Mouse (Mus musculus): ENCODE data around the gene Gtsf1l. TPM values are rescaled to one million over a fixed set of nuclear protein-coding genes. Genes with fewer than 3 reads are reported as not detected.

The Gtsf1l gene
- polyA plus RNA-seq (2016; fragmentation: Nextera tagmentation; extraction: Ambion mirVana): not detected in 2 replicates

DNA sequence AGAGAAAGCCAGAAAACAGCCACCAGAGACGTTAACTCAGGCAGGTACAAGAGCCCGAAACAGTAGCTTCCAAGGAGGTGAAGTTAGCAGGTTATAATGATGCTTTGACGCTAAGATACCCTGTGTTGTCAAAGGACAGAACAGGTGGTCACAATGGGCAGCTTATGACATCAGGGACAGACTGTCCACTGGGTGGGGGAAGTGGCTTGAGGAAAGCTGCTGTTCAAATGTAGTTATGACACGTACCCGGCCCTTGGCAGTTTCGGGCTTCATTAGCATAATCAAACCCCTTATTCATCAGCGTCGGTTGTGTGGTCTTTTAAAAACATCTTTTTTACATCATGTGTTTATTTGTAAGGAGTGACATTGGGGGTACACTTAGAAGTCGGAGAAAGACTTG lies at the start of gene Gtsf1l:
TSS of gene Gtsf1l (minus strand) at position 128 of the 400 bp plus-strand sequence.
- H3K9me3 ChIP-seq (replicated peaks): no peaks in the 10 kb centered on the region
- peaks cover 22% of the 10 kb centered on the region for H3K36me3 ChIP-seq
- no peak within 1 kb of the TSS for H3K4me3 ChIP-seq
- no peaks in the 10 kb centered on the region for H3K27me3 ChIP-seq (ENCODE audit: low read depth, poor library complexity, severe bottlenecking)
- 89% methylated on average over 9 of the region's 9 CpGs for WGBS
- no peak for DNase-seq (ENCODE audit: low spot score)
- H3K27ac ChIP-seq (replicated peaks): no peak within 1 kb of the TSS
- no peaks in the 10 kb centered on the region for H3K4me1 ChIP-seq

DNA sequence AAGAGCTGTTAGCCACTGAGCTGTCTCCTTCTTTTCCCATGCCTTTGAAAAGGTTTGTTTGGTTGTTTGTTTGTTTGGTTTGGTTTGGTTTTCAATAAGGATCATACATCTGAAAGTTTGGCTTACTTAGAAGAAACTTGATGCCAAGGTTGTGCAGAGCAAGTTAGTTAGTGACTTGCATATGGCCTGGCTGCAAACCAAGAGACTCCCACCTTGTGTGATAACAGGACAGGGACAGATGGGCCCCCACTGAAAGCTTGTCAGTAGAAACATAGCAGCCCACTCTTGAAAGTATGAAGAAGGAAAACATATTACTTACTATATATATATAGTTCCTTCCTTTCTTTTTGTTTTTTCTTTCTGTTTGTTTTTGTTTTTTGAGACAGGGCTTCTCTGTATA lies 49.3 kb upstream of the Gtsf1l start:
- no peaks in the 10 kb centered on the region for H3K36me3 ChIP-seq
- 0 out of 2 replicates have a peak, but pooled peaks cover 3% of the 10 kb centered on the region for H3K9me3 ChIP-seq (replicated peaks)
- no peak for DNase-seq (ENCODE audit: low spot score)
- H3K27me3 ChIP-seq (ENCODE audit: low read depth, poor library complexity, severe bottlenecking): no peaks in the 10 kb centered on the region
- no peak overlapping the region for H3K4me3 ChIP-seq
- peaks cover 4% of the 10 kb centered on the region; the same call in 1 of the 2 replicates for H3K4me1 ChIP-seq
- H3K27ac ChIP-seq (replicated peaks): no peak overlapping the region

DNA sequence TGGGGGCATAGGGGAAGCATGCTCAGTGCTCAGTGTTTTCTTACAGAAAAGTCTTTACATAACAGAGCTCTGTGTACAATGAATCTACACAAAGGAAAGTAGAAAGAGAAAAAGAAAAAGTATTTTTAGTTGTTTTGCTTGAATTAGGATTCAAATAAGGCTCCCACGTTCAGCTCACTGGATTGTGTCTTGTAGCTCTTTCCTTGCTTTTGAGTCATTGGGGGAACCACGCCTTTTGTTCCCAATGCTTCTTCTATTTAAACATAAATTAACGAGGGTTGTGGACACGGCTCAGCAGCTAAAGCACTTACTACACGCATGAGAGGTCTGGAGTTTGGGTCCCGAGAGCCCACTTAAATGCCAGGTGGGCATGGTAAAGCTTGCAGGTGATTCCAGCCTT lies 48.3 kb upstream of the Gtsf1l start:
- H3K9me3 ChIP-seq (replicated peaks): 0 out of 2 replicates have a peak, but pooled peaks cover 3% of the 10 kb centered on the region
- DNase-seq (ENCODE audit: low spot score): no peak
- peaks cover under 1% of the 10 kb centered on the region; the same call in 1 of the 2 replicates for H3K4me1 ChIP-seq
- 80% methylated on average over 6 of the region's 6 CpGs for WGBS
- no peak overlapping the region for H3K27ac ChIP-seq (replicated peaks)
- no peak overlapping the region for H3K4me3 ChIP-seq
- H3K36me3 ChIP-seq: no peaks in the 10 kb centered on the region
- H3K27me3 ChIP-seq (ENCODE audit: low read depth, poor library complexity, severe bottlenecking): no peaks in the 10 kb centered on the region

DNA sequence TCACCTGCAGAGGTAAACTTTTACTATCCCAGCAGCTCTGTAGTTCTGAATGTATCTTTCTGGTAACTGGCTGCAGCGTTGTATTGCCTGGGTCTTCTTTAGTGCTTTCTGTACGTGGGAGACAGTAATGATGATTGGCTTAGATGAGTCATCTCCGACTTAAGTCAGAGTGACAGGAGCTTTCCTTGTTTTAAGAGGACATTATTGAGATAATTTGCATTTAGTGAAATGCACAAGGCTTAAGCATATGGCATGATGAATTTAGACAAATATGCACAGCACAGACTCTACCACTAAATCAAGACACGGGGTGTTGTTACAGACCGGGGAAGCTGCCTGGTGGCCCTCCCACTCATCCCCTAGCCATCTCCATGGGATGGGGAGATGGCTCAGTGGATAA lies 44.7 kb upstream of the Gtsf1l start:
- Histone ChIP-seq H3K4me1 (peaks cover 5% of the 10 kb centered on the region), H3K27ac (replicated peaks) (no peak overlapping the region), H3K36me3 (no peaks in the 10 kb centered on the region), H3K4me3 (no peak overlapping the region), H3K9me3 (replicated peaks) (peaks cover 4% of the 10 kb centered on the region), H3K27me3 (ENCODE audit: low read depth, poor library complexity, severe bottlenecking) (no peaks in the 10 kb centered on the region)
- no peak for DNase-seq (ENCODE audit: low spot score)
- 90% methylated on average over 5 of the region's 5 CpGs for WGBS

DNA sequence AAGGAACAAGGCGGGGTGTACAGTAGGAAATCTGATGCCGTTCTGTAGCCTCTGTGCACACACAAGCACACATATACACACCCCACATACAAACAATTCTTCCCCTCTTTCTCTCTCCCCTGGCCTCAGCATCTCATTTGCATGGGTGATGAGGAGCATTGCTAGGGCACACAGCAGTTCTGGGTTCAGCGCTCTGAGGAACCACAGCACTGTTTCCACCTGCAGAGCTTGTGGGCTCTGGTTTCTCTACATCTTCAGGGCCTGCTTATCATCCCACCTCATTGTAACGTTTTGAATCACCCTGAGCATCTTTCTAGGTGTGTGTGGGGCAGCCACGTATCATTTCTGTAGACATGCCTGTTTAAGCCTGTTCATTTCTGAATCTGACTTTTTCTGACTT lies 43.2 kb upstream of the Gtsf1l start:
- Histone ChIP-seq H3K4me1 (peaks cover 5% of the 10 kb centered on the region), H3K9me3 (replicated peaks) (peaks cover 5% of the 10 kb centered on the region), H3K4me3 (no peak overlapping the region), H3K36me3 (no peaks in the 10 kb centered on the region), H3K27ac (replicated peaks) (no peak overlapping the region), H3K27me3 (ENCODE audit: low read depth, poor library complexity, severe bottlenecking) (no peaks in the 10 kb centered on the region)
- DNase-seq (ENCODE audit: low spot score): no peak
- WGBS: 88% methylated on average over 5 of the region's 5 CpGs

DNA sequence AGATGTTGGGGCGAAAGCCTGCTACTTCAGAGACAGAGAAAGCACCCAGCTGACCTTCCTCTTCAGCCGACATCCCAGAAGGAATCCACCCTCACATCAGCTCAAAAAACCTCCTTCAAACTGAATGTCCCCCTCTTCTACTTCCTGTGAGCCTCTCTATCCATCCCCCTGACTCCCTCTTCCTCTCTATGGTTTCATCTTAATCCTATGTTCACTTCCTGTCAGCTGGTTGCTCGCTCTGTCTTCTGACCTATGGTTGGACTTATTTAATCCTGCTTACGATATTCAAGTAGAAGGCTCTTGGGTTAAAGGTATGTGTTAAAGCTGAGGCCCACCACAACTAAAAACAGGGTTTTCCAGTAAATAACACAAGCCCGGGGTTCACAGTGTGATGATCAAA lies 35.8 kb upstream of the Gtsf1l start:
- peaks cover 25% of the 10 kb centered on the region for H3K27me3 ChIP-seq (ENCODE audit: low read depth, poor library complexity, severe bottlenecking)
- H3K4me3 ChIP-seq: no peak overlapping the region
- peaks cover 5% of the 10 kb centered on the region for H3K9me3 ChIP-seq (replicated peaks)
- H3K36me3 ChIP-seq: no peaks in the 10 kb centered on the region
- 86% methylated on average over 5 of the region's 5 CpGs for WGBS
- no peak for DNase-seq (ENCODE audit: low spot score)
- peaks cover 29% of the 10 kb centered on the region for H3K4me1 ChIP-seq
- H3K27ac ChIP-seq (replicated peaks): no peak overlapping the region

DNA sequence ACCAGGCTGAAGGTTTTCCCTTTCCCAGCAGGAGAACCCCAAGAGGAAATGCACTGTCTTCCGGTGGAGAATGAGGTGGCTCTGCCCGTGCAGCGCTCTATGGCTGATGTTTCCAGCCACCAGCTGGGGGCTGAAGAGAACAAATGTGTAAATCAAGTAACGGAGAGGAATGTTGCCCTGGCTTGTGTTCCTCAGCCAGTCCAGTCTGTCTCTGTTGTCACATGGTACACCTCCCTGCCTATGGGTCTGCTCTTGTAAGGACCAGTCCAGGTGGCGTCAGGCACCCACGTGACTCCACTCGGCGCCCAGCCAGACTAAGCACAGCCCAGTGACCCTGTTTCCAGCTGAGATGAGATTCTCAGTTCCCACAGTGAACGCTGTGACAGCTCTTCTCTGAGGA lies 34.7 kb upstream of the Gtsf1l start:
- Histone ChIP-seq H3K27ac (replicated peaks) (peak overlapping the region; percentile 33), H3K4me3 (peak overlapping the region; percentile 23), H3K4me1 (peaks cover 29% of the 10 kb centered on the region), H3K36me3 (no peaks in the 10 kb centered on the region), H3K27me3 (ENCODE audit: low read depth, poor library complexity, severe bottlenecking) (peaks cover 25% of the 10 kb centered on the region), H3K9me3 (replicated peaks) (peaks cover 1% of the 10 kb centered on the region)
- peak; percentile 53 for DNase-seq (ENCODE audit: low spot score)
- 23% methylated on average over 9 of the region's 9 CpGs for WGBS

DNA sequence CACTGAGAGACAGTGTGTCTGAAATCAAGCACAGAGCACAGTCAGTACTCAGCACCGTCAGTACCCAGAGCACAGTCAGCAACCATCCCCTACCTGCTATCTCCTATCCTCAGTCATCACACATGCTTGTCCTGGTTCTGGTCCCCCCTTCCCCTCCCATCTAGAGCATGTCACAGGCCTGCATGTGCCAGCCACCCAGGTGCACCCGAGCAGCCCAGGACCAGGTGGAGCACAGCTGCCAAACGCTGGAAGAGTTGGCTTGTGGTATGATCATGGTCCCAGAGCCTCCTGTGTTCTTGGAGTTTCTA lies 33.7 kb upstream of the Gtsf1l start:
- WGBS: 91% methylated on average over 3 of the region's 3 CpGs
- Histone ChIP-seq H3K27me3 (ENCODE audit: low read depth, poor library complexity, severe bottlenecking) (peaks cover 25% of the 10 kb centered on the region), H3K9me3 (replicated peaks) (no peaks in the 10 kb centered on the region), H3K27ac (replicated peaks) (0 out of 2 replicates have a peak overlapping the region, but pooled peaks have one; percentile 14), H3K4me3 (no peak overlapping the region), H3K4me1 (peaks cover 29% of the 10 kb centered on the region), H3K36me3 (no peaks in the 10 kb centered on the region)
- DNase-seq (ENCODE audit: low spot score): no peak

DNA sequence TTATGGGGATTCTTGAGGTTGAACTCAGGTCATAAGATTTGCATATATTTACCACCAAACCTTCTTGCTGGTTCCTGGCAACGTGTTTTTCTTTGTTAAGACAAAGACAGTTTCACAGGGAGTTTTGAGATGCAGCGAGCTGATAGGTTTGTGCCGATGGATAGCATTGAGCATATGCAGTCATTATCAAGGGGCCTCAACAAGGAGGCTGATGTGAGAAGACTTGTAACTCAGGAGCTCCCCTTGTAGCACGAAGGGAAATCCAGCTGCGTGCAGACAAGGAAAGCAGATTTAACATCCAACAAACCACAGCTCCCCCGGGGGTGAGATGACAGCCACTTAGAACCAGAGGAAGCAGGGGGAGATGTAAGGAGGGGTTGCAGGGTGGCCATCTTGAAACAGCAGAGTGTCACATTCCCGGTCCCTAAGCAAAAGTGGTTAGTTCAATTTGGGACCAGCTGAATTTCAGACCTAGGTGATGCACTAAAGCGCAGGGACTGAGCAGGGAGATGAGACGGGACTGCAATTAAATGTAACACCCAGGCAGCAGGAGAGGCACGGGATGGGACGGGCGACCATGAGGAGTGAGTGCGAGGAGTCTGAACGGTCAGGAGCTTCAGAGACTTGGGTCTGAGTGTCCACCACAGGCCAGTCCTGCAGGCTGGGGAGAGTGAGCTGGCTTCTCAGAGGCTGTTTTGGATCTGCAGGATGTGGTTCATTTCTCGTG lies 33.1 kb upstream of the Gtsf1l start:
- WGBS: 73% methylated on average over 15 of the region's 15 CpGs
- H3K27ac ChIP-seq (replicated peaks): 0 out of 2 replicates have a peak overlapping the region, but pooled peaks have one; percentile 14
- H3K27me3 ChIP-seq (ENCODE audit: low read depth, poor library complexity, severe bottlenecking): peaks cover 25% of the 10 kb centered on the region
- DNase-seq (ENCODE audit: low spot score): no peak
- no peaks in the 10 kb centered on the region for H3K36me3 ChIP-seq
- H3K4me3 ChIP-seq: no peak overlapping the region
- no peaks in the 10 kb centered on the region for H3K9me3 ChIP-seq (replicated peaks)
- peaks cover 29% of the 10 kb centered on the region for H3K4me1 ChIP-seq

DNA sequence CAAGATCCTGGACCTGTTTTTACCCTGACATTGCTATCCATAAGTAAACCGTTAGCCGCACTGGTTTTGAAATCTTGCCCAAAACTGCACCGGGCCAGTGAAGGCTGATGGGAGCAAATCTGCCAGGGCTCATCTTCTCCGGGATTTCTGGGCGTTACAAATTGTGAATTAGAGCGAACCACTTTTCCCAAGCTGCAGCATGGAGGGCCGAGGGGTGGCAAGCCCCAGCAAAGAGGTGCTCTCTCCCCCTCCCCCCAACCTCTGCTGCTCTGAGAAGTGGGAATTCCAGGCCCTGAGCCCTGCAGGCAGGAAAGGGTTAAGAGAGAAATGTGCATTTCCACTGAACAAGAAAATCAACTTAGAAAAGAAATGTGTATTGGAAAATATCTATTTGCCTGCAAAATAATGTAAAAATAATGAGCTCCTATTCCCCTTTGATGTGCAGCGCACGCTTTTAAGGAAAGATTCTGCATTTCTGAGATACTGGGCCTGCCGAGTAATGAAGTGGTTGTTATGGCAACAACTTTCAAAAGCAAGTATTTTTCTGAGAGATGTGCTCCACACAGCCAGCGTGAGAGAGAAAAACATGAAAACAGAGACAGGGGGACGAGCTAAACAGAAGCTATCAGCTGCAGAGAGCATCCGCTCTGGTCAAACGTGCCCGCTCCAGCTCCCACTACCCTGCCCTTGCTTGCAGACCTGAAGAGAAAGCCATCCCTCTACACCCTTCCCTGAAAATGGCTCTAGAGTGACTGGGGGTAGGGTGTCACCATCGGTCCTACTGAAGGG lies 24.0 kb upstream of the Gtsf1l start:
- Histone ChIP-seq H3K4me1 (peaks cover 42% of the 10 kb centered on the region), H3K4me3 (peak overlapping the region; percentile 28; the same call in 1 of the 2 replicates), H3K9me3 (replicated peaks) (no peaks in the 10 kb centered on the region), H3K27me3 (ENCODE audit: low read depth, poor library complexity, severe bottlenecking) (0 out of 2 replicates have a peak, but pooled peaks cover 3% of the 10 kb centered on the region), H3K36me3 (no peaks in the 10 kb centered on the region), H3K27ac (replicated peaks) (peak overlapping the region; percentile 82)
- no peak for DNase-seq (ENCODE audit: low spot score)
- 43% methylated on average over 16 of the region's 16 CpGs for WGBS

DNA sequence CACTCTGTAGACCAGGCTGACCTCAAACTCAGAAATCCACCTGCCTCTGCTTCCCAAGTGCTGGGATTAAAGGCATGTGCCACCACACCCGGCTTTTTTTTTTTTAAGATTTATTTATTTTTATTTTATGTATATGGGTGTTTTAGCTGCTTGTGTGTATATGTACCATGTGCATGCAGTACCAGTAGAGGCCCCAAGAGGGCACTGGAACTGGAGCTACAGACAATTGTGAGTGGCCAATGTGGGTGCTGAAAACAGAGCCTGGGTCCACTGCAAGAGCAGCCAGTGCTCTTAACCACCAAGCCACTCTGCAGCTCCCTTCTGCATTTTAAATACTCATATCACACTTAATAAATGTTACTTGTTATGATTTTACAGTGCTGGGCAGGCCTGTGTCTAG lies 23.1 kb upstream of the Gtsf1l start:
- Histone ChIP-seq H3K9me3 (replicated peaks) (no peaks in the 10 kb centered on the region), H3K4me1 (peaks cover 42% of the 10 kb centered on the region), H3K27ac (replicated peaks) (peak overlapping the region; percentile 82; the same call in 1 of the 2 replicates), H3K4me3 (no peak overlapping the region), H3K36me3 (no peaks in the 10 kb centered on the region), H3K27me3 (ENCODE audit: low read depth, poor library complexity, severe bottlenecking) (0 out of 2 replicates have a peak, but pooled peaks cover 3% of the 10 kb centered on the region)
- DNase-seq (ENCODE audit: low spot score): no peak
- WGBS: 86% methylated on average over 1 of the region's 1 CpGs

DNA sequence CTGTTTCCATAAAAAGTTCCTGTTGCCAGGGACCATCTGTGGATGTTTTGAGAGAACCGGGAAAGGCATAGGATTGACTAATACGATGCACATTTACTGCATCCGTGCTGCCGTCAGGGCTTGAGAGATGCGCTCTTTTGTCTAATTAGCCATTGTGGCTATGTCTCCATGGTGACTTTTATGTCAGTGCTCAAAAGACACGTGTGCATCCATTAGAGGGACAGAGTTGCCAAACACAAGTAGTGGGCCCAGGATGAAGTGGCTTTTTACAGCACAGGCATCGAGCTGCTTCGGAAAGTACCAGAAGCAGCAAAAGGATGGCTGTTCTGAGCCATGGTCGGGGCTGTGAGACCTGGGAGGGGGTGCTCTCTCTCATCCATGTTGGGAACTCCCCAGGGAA lies 20.7 kb upstream of the Gtsf1l start:
- 60% methylated on average over 9 of the region's 9 CpGs for WGBS
- Histone ChIP-seq H3K4me3 (no peak overlapping the region), H3K36me3 (no peaks in the 10 kb centered on the region), H3K9me3 (replicated peaks) (no peaks in the 10 kb centered on the region), H3K27ac (replicated peaks) (0 out of 2 replicates have a peak overlapping the region, but pooled peaks have one; percentile 33), H3K4me1 (peaks cover 56% of the 10 kb centered on the region), H3K27me3 (ENCODE audit: low read depth, poor library complexity, severe bottlenecking) (peaks cover 11% of the 10 kb centered on the region; the same call in 1 of the 2 replicates)
- DNase-seq (ENCODE audit: low spot score): no peak

All from midbrain, embryonic 10.5 days (tissue).